Mouse (Mus musculus): ENCODE measurements around the gene Enpp3. TPM values are rescaled to one million over a fixed set of nuclear protein-coding genes. Genes with fewer than 3 reads are reported as not detected.
"Not testable (repeated sequence)": the region's sequence is repeated elsewhere in the genome, so short reads cannot be mapped to it uniquely, and the experiment has no call there.

Gene Enpp3
- total RNA-seq, 2 experiments from 2014 or later, result 0.35 TPM

GRCm38 (mm10) chr10:24823697-24824535, 18.7 kb downstream of the Enpp3 start:
- no peak for DNase-seq (ENCODE audit: low spot score in 2 of 2)

- DNase-seq (ENCODE audit: low spot score in 2 of 2), result no peak
These were observed 19.4 kb downstream of the Enpp3 start for GRCm38 (mm10) chr10:24823265-24823664.

GRCm38 (mm10) chr10:24822842-24823241, 19.8 kb downstream of the Enpp3 start:
- DNase-seq (ENCODE audit: low spot score in 2 of 2), result no peak

DNA sequence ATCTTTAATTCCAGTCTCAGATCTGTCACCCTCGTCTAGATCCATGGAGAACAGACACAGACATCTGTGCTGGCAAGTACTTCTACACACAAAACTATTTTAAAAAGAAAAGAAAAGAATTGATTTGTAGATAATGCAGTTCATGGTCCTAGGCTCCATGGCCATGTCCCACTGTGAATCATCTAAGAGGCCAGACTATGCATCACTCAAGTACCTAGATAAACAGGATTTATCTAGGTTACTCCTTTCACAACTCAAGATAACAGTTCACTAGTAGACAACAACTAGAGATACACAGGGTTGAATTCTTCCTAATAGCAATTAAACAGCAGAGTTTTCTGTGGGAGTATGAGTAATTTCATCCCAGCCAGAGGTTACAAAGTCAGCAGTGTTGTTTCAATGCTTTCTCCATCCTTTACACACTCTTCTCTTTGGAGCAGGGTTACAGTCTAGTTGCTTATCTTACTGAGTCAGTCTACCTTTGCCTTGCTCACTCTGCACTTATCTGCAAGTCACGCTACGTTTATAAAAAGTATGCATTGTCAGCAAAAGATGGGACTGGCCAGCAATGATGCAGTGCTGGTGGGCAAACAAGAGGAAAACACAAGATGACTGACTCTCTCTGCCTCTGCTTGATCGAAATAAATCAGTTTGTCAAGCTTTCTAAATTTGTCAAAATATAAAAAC, 20.5 kb downstream of the Enpp3 start:
- DNase-seq (ENCODE audit: low spot score in 2 of 2), result no peak

DNA sequence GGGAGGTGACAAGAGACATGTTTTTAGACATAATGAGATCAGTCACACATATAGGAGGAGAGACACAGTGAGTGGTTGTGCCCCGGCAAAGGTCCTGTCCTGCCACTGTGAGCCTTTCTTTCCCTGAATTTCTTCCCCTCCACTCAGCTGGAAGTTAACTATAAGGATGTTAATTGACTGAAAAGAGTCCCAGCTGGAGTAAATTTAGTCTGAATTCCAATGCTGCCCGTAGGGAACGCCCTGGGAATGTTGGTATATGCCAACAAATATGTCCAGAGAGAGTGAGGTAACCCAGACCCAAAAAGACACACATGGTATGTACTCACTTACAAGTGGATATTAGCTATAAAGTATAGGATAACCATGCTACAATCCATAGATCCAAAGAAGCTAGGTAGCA, 23.1 kb downstream of the Enpp3 start:
- DNase-seq (ENCODE audit: low spot score in 2 of 2), result no peak

DNA sequence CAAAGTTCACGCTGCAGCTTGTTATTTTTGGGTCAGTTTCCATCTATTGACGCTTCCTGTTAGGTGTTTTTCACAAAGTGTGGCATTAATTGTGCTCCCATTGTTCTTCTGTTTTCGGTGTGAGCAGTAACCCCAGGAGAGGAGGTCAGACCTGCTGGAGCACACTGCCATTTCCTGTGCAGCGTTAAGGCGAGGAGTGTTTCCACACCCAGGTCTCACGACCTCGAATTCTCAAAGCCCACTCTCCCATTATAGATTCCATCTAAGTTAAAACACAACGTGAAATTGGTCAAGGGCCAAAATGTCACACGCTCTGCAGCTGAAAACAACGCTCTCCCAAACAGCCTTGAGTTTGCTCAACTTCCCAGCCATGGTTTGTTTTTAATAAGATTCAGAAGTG, 32.0 kb downstream of the Enpp3 start:
- DNase-seq (ENCODE audit: low spot score in 2 of 2), result no peak

GRCm38 (mm10) chr10:24806756-24807155, 35.9 kb downstream of the Enpp3 start:
- no peak for DNase-seq (ENCODE audit: low spot score in 2 of 2)

DNA sequence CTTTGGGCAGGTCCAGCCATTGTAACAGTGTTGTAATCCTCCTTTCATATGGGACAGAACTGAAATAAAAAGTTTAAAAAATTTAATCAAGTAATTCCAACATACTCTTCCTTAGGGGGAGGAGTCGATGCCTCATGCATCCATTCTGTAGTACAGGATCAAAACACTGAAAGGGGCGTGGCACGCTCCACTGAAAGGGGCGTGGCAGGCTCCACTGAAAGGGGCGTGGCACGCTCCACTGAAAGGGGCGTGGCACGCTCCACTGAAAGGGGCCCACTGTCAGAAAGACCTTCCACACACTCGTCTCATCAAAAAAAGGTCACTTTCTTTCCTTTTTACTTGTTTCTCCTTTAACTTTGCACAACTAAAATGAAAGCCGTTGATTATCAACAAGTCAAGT, 36.7 kb downstream of the Enpp3 start:
- no peak for DNase-seq (ENCODE audit: low spot score in 2 of 2)

- DNase-seq (ENCODE audit: low spot score in 2 of 2), result no peak
These were observed 37.5 kb downstream of the Enpp3 start for GRCm38 (mm10) chr10:24805173-24805572.

DNA sequence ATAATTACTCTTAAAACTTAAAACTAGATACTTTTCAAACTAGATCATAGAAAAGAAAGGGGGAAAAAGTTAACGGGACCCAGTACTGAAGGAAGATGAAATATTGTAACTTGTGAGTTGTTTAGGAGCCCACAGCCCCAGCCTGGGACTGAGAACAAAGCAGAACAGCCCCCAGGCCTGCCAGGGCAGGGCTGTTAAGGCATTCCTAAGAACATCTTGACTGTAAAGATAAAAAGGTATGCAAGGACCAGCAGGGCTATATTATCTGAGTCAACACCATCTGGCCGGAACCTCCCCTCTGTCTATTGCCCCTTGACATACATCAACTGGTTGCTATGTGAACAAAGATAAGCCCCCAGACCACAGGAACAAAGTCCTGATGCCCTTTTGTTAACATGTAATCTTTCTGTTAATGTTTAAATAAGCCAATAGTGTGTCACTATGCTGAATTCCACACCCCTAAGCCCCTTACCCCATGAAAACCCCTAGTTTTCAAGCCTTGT, 39.8 kb downstream of the Enpp3 start:
- not testable (repeated sequence) for DNase-seq (ENCODE audit: low spot score in 2 of 2)

- DNase-seq (ENCODE audit: low spot score in 2 of 2), result no peak
These were observed 40.8 kb downstream of the Enpp3 start for GRCm38 (mm10) chr10:24801796-24802195.

- peak; percentile 40 to 74 for DNase-seq (ENCODE audit: low spot score in 2 of 2)
These were observed 45.4 kb downstream of the Enpp3 start for GRCm38 (mm10) chr10:24797246-24797645.

DNA sequence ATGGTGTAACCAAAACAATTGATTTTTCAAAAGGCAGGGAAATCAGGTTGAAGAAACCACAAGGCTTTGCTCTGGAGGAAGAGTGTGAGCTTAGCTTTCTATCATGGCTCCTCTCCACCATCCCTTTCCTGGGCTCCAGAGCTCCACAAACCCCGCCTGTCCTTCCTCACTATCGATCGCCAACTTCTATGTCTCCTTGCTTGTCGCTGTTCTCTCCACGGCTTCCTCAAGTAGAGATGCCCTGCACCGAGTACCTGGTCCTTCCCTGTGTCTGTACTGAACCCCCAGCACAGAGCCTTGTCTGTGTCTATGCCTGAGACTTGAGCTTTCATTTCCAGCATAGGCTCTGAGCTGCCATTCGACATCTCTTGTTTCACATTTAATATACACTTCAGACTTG, 49.9 kb downstream of the Enpp3 start:
- no peak for DNase-seq (ENCODE audit: low spot score in 2 of 2)

DNA sequence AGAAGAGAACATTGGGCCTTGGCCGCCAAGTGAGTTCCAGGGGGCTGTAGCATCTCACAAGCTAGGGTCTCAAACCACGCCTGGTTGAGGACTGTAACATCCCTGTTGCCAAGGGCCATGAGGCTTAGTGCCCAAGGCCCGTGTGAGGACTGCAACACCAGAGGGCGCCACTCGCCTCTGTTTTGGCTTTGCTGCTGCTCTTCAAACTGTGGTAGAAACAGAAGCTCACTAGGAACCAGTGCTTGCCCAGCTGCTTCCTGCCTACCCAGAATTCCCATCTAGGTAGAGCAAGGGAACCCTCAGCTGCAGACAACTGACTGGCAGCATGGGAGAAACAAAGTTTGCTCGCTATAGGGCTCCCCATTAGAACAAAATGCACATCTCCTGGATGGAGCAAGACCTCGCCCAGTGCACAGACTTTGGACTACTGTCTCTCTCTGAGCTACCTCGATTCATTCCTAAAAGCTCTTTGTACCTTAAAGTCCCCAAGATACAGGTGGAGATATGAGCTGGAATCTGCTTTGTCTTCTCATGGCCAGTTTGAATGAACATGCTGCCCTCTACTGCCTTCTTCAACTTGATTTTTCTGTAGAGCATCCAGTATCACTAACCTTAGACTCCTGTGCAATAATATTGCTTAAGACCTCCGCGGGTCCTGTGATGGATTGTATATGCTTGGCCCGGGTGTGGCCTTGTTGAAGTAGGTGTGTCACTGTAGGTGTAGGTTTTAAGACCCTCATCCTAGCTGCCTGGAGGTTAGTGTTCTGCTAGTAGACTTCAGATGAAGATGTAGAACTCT, 52.7 kb downstream of the Enpp3 start:
- peak; percentile 48 to 51 for DNase-seq (ENCODE audit: low spot score in 2 of 2)

- no peak for DNase-seq (ENCODE audit: low spot score in 2 of 2)
These were observed 57.3 kb downstream of the Enpp3 start for GRCm38 (mm10) chr10:24785345-24785744.

- no peak for DNase-seq (ENCODE audit: low spot score in 2 of 2)
These were observed 57.9 kb downstream of the Enpp3 start for GRCm38 (mm10) chr10:24784624-24785276.

DNA sequence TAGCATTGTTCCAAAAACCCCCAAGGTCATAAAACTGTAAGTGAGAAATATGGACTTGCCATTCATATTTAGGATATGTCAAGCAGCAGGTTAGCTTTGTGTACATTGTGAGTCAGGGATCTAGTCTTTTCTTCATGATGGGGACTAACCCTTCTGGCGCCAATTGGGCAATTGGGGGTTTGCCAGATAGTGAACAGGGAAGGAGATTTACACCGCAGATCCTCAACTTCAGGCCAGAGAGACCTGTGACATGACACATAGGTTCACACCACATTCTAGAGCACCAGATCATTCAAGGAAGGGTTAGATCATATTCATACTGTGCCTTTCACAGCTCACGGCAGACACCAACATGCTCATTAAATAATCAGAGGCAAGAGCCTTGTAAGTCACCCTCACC, 58.7 kb downstream of the Enpp3 start:
- DNase-seq (ENCODE audit: low spot score in 2 of 2), result no peak

DNA sequence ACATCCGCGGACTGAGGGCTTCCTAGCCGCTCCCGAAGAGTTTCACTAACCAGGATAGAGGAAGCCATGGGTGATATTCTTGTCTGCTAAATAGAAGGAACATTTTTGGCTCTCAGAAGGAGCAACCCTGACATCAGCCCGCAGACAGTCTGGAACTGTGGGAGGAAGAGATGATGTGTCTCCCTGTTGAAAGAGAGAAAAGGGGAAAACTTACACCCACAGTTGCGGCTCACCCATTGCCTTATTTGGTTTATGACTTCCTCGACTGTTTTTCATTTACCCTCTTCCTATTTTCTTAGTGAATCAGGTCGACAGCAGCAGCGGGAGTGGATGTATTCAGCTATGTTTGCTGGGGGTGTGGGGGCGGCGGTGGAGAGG, 64.0 kb downstream of the Enpp3 start:
- peak; percentile 27 to 62 for DNase-seq (ENCODE audit: low spot score in 2 of 2)

DNA sequence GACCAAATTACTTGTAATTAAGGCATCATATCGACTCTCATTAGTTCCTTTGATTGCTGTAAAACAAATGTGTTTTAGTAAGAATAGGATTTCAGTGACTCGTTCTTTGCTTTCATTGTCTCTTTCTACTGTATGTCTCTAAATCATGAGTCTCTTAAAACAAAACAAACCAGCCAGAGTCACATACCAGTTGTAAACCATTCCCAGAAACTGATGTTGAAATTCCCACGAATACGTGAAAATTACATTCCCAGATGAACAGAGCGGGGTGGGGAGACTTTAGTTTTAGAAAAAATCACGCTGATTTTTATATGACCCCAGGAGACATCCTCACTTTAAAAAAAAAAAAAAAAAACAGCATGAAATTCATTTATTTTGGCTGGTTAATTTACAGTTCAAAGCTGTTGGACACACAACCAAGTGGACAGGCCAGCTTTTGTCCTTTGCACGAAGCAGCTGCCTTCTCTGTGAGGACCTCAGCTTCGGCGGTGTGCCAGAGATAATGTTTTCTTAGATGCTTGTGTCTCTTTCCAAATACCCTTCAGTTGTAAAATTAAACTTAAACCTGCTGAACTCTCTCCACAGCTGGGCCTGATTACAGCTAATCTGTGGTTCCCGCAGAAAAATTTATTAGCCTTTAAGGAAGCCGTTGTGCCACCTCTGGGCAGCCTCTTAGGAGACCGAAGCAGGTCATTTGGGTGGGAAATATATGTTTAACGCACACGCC, 64.5 kb downstream of the Enpp3 start:
- DNase-seq (ENCODE audit: low spot score in 2 of 2), result no peak

DNA sequence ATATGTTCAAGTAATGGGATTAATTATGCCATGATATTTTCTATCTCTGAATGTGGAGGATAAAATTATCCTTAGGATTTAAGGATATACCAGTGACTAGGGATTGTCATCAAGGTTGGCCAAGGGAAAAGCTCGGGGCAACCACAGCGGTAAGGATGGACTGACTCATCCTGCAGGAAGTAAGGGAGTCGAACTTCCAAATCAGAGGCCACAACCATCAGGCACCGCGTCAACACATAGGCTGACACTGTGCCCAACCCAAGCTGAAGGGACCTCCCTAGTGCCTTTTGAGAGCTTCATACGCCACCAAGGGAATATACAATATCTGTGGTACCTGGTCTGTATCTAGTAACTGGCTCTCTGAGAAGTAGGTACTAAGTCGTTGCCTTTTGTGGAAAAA, 73.1 kb downstream of the Enpp3 start:
- DNase-seq (ENCODE audit: low spot score in 2 of 2), result no peak

Data from left cerebral cortex, adult 18-20 months (tissue).